ENCODE assay signal across 11 mouse cellular contexts in the genomic region with DNA sequence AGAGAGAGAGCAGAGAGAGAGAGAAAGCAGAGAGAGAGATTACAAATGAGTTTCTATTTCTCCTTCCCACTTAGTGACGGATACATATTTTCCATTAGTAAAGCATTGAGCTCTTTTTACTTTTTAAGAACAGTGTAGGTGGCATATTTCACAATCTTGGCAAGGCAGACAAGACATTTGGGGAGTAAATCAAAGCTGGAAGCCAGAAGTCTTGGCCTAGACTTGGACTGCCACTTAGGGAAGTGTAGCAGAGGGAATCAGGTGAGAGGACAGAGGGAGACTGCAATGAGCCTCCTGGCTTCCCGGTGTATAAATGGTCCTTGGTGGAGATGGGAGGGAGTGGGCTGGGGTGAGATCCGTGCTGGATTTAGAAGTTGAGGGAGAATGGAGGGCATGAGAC.
DNase-seq lines count a peak whose midpoint lies in the region; ATAC-seq and TF ChIP-seq lines count a peak whose summit lies in the region.
"Had no signal": no experiment of that assay in that cellular context is flagged by ENCODE, and none has a peak within 500 bp of the region (broad histone marks: within the 10 kb centered on the region; RNA-seq: fewer than 3 reads in every experiment).

No protein-coding gene starts in this region.

- no peaks in the 10 kb centered on the region for H3K9me3 ChIP-seq in heart, embryonic 10.5 days
- no peaks in the 10 kb centered on the region for H3K9me3 ChIP-seq in lung, embryonic 16.5 days (ENCODE audit: control insufficient read depth, low read length)
- no peaks in the 10 kb centered on the region for H3K9me3 ChIP-seq in stomach, embryonic 15.5 days
- H3K9me3 ChIP-seq: hindbrain, embryonic 15.5 days; liver, embryonic 15.5 days had no signal

- WGBS in heart, embryonic 10.5 days = 40% methylated on average over 3 of the region's 3 CpGs
- 49% methylated on average over 3 of the region's 3 CpGs for WGBS in lung, embryonic 16.5 days
- WGBS in lung, adult 2 months = 43% methylated on average over 3 of the region's 3 CpGs
- 51% methylated on average over 3 of the region's 3 CpGs for WGBS in stomach, embryonic 15.5 days

- no peaks in the 10 kb centered on the region for H3K27me3 ChIP-seq in heart, embryonic 10.5 days (ENCODE audit: insufficient read depth, poor library complexity, severe bottlenecking)
- H3K27me3 ChIP-seq in lung, embryonic 16.5 days (ENCODE audit: control insufficient read depth, insufficient read depth, low read depth, low read length) = no peaks in the 10 kb centered on the region
- H3K27me3 ChIP-seq in stomach, embryonic 15.5 days (replicated peaks) = no peaks in the 10 kb centered on the region
- H3K27me3 ChIP-seq: hindbrain, embryonic 15.5 days; liver, embryonic 15.5 days had no signal

- peaks cover 73% of the 10 kb centered on the region for H3K4me1 ChIP-seq in heart, embryonic 10.5 days
- peaks cover 47% of the 10 kb centered on the region for H3K4me1 ChIP-seq in lung, embryonic 16.5 days (replicated peaks; ENCODE audit: control insufficient read depth, insufficient read depth, low read length)
- peaks cover 27% of the 10 kb centered on the region for H3K4me1 ChIP-seq in lung, adult 2 months (ENCODE audit: control insufficient read depth, insufficient read depth, low read length)
- peaks cover 23% of the 10 kb centered on the region for H3K4me1 ChIP-seq in stomach, embryonic 15.5 days
- H3K4me1 ChIP-seq: liver, embryonic 15.5 days had no signal

- H3K27ac ChIP-seq in heart, embryonic 10.5 days = peak overlapping the region; percentile 83
- peak overlapping the region; percentile 84 for H3K27ac ChIP-seq in lung, embryonic 16.5 days (ENCODE audit: low read length)
- peak overlapping the region; percentile 80; the same call in 1 of the 2 replicates for H3K27ac ChIP-seq in stomach, embryonic 15.5 days
- H3K27ac ChIP-seq: liver, embryonic 15.5 days had no signal

- no peak for TF ChIP-seq CTCF in lung, adult 2 months (IDR thresholded peaks at IDR 0.05; ENCODE audit: insufficient read depth, low read length)

- peak; percentile 8; the same call in 1 of the 2 replicates for ATAC-seq in lung, embryonic 16.5 days (ENCODE audit: low read depth)
- peak; percentile 5; the same call in 1 of the 2 replicates for ATAC-seq in stomach, embryonic 15.5 days (ENCODE audit: insufficient read depth, low FRiP score, low read depth)
- no peak for ATAC-seq in granulocyte monocyte progenitor cell, adult 5-6 weeks (replicated peaks; ENCODE audit: poor library complexity, severe bottlenecking)

- TF ChIP-seq POLR2A in lung, adult 2 months (IDR thresholded peaks at IDR 0.05; ENCODE audit: borderline replicate concordance, extremely low read depth, low read depth, low read length) = no peak

- no peak overlapping the region for H3K4me2 ChIP-seq in lung, embryonic 16.5 days (ENCODE audit: low read depth, low read length)
- no peak overlapping the region for H3K4me2 ChIP-seq in stomach, embryonic 15.5 days
- H3K4me2 ChIP-seq: hindbrain, embryonic 15.5 days; liver, embryonic 15.5 days had no signal

- no peak overlapping the region for H3K9ac ChIP-seq in lung, embryonic 16.5 days (ENCODE audit: low read length)
- no peak overlapping the region for H3K9ac ChIP-seq in stomach, embryonic 15.5 days
- H3K9ac ChIP-seq: hindbrain, embryonic 15.5 days; liver, embryonic 15.5 days had no signal

- H3K36me3 ChIP-seq in heart, embryonic 10.5 days = peaks cover under 1% of the 10 kb centered on the region; the same call in 1 of the 2 replicates
- H3K36me3 ChIP-seq in lung, embryonic 16.5 days (ENCODE audit: control insufficient read depth, insufficient read depth, low read length) = no peaks in the 10 kb centered on the region
- no peaks in the 10 kb centered on the region for H3K36me3 ChIP-seq in stomach, embryonic 15.5 days
- H3K36me3 ChIP-seq: hindbrain, embryonic 15.5 days; liver, embryonic 15.5 days had no signal

- no peak for DNase-seq in heart, embryonic 10.5 days (ENCODE audit: low spot score)
- no peak for DNase-seq in heart, adult 8-10 months (ENCODE audit: low spot score)
- DNase-seq in lung, adult 2 months = no peak
- peak; percentile 89 for DNase-seq in gonadal fat pad, adult 2 months (ENCODE audit: low read depth)
- no peak for DNase-seq in cerebellum, postnatal 14 days
- DNase-seq: thymus, adult 2 months had no signal

- H3K4me3 ChIP-seq in heart, embryonic 10.5 days = peak overlapping the region; percentile 12; the same call in 1 of the 2 replicates
- H3K4me3 ChIP-seq in lung, embryonic 16.5 days (ENCODE audit: low read length) = no peak overlapping the region
- H3K4me3 ChIP-seq in lung, adult 2 months (replicated peaks; ENCODE audit: extremely low read depth, low read depth, low read length) = no peak overlapping the region
- H3K4me3 ChIP-seq in stomach, embryonic 15.5 days (replicated peaks) = no peak overlapping the region
- H3K4me3 ChIP-seq: hindbrain, embryonic 15.5 days; liver, embryonic 15.5 days had no signal
